Mouse (Mus musculus) testis, postnatal 14 days (tissue): Measurements from ENCODE around the gene Alpk3.
"Not testable (repeated sequence)": the region's sequence is repeated elsewhere in the genome, so short reads cannot be mapped to it uniquely, and the experiment has no call there.

Experiments used
- DNase-seq: peaks from one replicate; pipeline ENCODE4 v3.0.0; 2021; ENCODE audit warnings: low spot score

Alpk3 gene

GRCm38 (mm10) chr7:81131864-81132263 lies 74.5 kb downstream of the Alpk3 start:
- DNase-seq, result no peak

GRCm38 (mm10) chr7:81132851-81133279 lies 75.5 kb downstream of the Alpk3 start:
- DNase-seq, result no peak

- DNase-seq, result no peak
Observed at GRCm38 (mm10) chr7:81133416-81133815, 76.0 kb downstream of the Alpk3 start.

GRCm38 (mm10) chr7:81133941-81134340 lies 76.5 kb downstream of the Alpk3 start:
- no peak for DNase-seq

- DNase-seq, result no peak
Observed at GRCm38 (mm10) chr7:81134614-81135067, 77.2 kb downstream of the Alpk3 start.

- DNase-seq, result no peak
Observed at GRCm38 (mm10) chr7:81137292-81137691, 79.9 kb downstream of the Alpk3 start.

DNA sequence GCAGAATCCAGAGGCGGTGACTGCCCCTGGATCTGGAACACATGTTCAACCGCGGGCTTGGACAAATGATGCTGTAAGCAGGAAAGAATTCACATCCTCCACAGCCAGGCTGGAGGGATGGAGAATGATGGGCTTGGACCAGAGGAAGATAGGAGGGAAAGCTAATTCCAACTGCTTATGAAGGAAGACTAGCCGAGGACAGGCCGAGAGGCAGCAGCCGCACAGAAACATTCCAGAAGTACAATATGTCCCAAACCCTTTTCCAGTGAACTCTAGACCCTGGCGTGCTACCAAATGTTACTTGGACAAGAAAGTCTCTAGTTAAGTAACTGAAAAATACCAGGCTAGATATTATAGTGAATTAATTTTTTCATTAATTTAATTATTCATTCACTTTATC lies 81.7 kb downstream of the Alpk3 start:
- peak; percentile 67 for DNase-seq

DNA sequence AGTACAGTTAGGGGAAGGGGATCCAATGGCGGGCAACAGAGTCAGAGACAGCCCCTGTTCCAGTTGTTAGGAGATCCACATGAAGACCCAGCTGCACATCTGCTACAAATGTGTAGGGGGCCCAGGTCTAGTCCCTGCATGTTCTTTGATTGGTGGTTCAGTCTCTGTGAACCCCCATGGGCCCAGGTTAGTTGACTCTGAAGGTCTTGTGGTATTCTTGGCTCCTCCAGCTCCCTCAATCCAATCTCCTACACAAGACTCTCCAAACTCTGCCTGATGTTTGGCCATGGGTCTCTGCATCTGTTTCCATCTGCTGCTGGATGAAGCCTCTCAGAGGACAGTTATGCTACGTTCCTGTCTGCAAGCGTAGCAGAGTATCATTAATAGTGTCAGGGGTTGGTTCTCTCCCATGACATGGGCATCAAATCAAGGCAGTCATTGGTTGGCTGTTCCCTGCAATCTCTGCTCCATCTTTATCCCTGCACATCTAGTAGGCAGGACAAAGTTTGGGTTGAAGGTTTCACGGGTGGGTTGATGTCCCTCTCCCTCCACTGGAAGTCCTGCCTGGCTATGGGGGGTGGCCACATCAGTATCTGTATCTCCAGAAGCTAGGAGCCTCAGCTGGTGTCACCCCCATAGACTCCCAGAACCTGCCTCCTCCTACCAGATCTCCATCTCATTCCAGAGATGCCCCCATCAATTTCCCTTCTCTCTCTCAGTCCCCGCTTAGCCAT lies 82.4 kb downstream of the Alpk3 start:
- DNase-seq, result no peak

GRCm38 (mm10) chr7:81141541-81141940 lies 84.1 kb downstream of the Alpk3 start:
- no peak for DNase-seq

DNA sequence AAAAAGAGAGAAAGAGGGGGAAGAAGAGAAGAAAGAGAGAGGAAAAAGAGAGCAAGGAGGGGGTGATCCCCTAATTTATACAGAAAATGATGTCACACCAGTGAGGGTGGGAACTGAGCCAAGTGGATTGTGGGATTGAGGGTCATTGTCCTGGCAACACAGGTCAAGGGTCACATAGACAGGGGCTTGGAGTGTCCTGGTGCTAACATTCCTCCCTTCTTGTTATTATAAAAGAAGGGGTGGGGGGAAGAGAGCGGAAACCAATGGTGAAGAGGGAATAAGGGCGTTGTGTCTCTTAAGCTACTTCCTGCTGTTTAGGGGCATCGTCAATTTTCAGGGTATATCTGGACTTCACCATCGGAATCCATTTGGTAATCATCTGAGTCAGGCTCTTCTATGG lies 85.7 kb downstream of the Alpk3 start:
- DNase-seq, result not testable (repeated sequence)

DNA sequence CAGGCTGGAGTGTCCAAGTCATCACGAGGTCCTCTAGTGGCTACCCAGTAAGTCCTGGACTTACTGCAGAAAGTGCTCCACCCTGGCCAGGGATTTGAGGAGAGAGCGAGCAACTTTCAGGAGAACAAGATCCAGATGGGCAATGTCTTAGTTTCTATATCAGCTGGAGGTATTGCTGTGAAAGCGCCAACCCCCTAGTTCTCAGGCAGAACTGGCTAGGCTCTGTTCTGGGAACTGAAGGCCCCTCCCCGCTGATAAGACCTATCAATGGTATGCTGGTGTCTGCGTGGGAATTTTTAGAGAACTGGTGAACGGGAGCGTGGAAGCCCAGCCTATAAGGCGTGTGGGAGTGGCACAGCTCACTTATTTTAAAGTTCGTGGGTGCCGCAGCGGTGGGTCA lies 92.4 kb downstream of the Alpk3 start:
- DNase-seq, result no peak

GRCm38 (mm10) chr7:81151216-81151615 lies 93.8 kb downstream of the Alpk3 start:
- no peak for DNase-seq

DNA sequence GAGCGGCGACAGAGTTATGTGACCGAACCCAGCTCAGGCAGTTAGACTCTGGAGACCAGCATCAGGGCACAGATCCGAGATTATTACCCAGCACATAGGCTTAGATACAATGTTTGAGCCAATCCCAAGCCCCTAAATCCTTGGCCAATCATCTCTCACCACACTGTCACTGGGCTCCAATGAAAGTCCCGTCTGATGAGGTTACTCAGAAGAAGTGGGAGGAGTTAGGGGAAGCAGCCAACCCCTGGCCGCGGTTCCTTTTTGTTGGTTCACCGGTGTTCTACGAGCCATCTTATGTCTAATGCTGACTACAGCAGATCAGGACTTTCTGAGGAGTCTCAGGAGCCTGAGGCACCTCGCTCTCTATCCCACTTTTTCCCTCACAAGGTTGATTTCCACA lies 94.9 kb downstream of the Alpk3 start:
- DNase-seq, result peak; percentile 68

- no peak for DNase-seq
Observed at GRCm38 (mm10) chr7:81152826-81153225, 95.4 kb downstream of the Alpk3 start.

DNA sequence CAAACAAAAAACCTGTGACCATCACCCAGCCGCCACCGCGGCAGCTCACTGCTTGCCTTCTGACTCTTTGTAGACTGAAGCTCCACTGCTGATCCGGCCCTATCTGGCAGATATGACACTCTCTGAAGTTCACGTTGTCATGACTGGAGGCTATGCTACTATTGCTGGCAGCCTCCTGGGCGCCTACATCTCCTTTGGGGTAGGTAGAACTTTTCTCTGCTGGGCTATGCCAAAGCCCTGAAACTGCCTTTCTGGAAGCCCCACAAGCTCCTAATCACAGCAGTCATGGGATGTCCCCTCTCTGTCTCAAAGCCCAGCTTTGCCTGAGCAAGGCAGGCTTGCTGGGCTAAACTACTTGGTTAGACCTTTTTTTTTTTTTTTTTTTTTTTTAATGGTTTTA lies 95.9 kb downstream of the Alpk3 start:
- no peak for DNase-seq

- DNase-seq, result not testable (repeated sequence)
Observed at GRCm38 (mm10) chr7:81154244-81154643, 96.8 kb downstream of the Alpk3 start.

DNA sequence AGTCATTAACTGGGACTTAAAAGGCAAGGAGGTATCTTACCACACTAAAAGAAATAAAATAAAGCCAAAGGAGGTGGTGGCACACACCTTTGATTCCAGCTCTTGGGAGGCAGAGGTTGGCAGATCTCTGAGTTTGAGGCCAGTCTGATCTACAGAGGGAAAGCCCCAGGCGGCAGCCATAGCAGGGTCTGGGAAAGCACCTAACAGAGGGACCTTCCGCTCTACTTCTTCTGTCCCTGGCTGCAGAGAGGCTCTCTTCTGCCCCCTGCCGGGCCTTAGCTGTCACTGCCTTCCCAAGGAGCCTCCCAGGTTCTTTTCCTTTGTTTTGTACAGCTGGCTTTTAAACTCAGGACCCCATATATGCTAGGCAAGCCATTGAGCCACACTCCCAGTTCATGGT lies 97.6 kb downstream of the Alpk3 start:
- no peak for DNase-seq
